Mouse (Mus musculus) T-helper 17 cell (primary cell): Measurements from ENCODE around the gene Tspan10.

Source experiments
- in situ Hi-C, 2 experiments: fragments of 300-600 bp; cut with MboI, MseI; formaldehyde crosslinking; loops; 1 replicate in 1 of 2; 2 replicates in 1 of 2; pipeline ENCODE4 v1.15.1; 2025; ENCODE audit warnings: high pct_unique_total_duplicates in 2 of 2

Gene Tspan10

GRCm38 (mm10) chr11:120454965-120455364 lies 12.5 kb downstream of the Tspan10 start:
- in situ Hi-C loops = no loop called here

DNA sequence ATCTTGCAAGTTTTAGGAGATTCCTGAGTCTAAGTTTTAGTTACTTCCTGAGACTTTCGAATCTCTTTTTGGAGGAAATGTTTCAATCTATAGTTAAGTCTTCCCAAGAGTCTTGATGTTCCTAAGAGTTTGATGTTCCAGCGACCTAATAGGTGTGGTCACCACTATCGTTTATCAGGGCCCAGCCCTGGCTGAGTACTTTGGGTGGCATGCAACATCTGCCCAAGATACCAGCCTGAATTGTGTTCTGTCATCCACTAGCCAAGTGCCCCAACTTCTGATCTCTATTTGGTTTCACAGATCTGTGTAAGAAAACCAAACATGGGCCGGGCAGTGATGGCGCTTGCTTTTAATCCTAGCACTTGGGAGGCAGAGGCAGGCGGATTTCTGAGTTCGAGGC lies 13.0 kb downstream of the Tspan10 start:
- in situ Hi-C loops = no loop called here

DNA sequence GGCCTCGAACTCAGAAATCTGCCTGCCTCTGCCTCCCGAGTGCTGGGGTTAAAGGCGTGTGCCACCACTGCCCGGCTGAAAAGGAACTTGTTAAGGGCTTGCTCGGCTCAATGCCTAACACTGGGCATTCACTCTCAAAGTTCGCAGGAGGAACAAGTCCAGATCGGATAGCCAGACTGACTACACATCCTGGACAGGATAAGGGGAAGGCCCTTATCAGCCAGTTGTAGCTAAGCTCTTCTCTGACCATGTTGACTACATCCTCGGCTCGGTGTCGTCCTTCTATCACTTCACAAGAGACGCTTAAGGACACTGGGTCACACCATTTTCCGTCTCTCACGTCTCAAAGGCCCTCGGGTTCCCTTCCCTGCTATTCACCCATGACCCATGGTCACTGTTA lies 14.9 kb downstream of the Tspan10 start:
- in situ Hi-C loops = no loop called here

GRCm38 (mm10) chr11:120457772-120458751 lies 15.6 kb downstream of the Tspan10 start, which contains the start of the genes Oxld1 and Ccdc137:
Gene Oxld1, minus strand, starts transcription at chr11:120458068.
Gene Ccdc137, plus strand, starts transcription at chr11:120458115.
- in situ Hi-C loops = no loop called here

- in situ Hi-C loops = no loop called here
Observed at GRCm38 (mm10) chr11:120458847-120459597, 16.6 kb downstream of the Tspan10 start.

- in situ Hi-C loops = no loop called here
Observed at GRCm38 (mm10) chr11:120463536-120463935, 21.1 kb downstream of the Tspan10 start.

GRCm38 (mm10) chr11:120464365-120464764 lies 21.9 kb downstream of the Tspan10 start:
- in situ Hi-C loops = no loop called here

DNA sequence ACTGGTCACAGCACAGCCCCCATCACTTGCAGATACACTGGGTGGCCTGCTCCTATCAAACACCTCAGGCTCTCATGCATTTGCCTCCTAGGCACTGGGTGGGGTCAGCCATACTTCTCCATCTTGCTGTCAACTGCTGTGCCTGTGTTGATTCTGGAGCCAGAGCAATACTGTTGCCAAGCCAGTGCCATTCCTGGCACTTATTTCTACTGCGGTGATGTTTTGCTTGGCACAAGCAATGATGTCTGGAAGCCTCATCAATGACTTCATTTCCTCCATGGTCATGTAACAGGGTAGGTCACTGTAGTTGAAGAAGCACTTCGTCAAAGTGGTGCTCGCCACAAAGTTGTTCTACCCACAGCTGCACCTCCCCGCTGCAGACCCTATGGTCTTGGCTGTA lies 23.1 kb downstream of the Tspan10 start:
- in situ Hi-C loops = no loop called here

GRCm38 (mm10) chr11:120467051-120467735 lies 24.7 kb downstream of the Tspan10 start, which contains the start of gene Arl16:
Gene Arl16, minus strand, starts transcription at chr11:120467607.
- in situ Hi-C loops = no loop called here

- in situ Hi-C loops = no loop called here
Observed at GRCm38 (mm10) chr11:120467736-120468092, 25.3 kb downstream of the Tspan10 start.

GRCm38 (mm10) chr11:120472052-120472451 lies 29.6 kb downstream of the Tspan10 start:
- in situ Hi-C loops = no loop called here

GRCm38 (mm10) chr11:120483448-120483934 lies 41.0 kb downstream of the Tspan10 start:
- in situ Hi-C loops = no loop called here

GRCm38 (mm10) chr11:120484265-120484981 lies 42.0 kb downstream of the Tspan10 start, which contains the start of gene Mrpl12:
Gene Mrpl12, plus strand, starts transcription at chr11:120484613.
- in situ Hi-C loops = no loop called here

DNA sequence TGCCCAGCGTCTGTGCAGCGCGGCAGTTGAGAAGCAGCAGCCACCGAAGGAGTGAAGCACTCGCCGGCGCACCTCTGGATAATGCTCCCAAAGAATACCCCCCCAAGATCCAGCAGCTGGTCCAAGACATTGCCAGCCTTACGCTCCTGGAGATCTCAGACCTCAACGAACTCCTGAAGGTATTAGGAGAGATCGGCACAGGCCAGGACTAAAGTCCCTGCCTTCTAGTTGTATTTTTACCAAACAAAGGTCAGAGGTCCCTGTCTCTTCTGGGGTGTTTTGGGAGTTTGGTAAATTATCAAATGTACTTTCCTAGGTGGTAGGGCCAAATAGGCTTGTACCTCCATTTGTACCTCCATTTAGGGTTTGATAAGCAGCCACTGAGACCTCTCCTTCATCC lies 42.8 kb downstream of the Tspan10 start:
- in situ Hi-C loops = loop anchor here in 1 of 2 experiments (5.0 kb wide), 1 partner anchor 87 kb away; the partner anchor contains the start of gene P4hb

DNA sequence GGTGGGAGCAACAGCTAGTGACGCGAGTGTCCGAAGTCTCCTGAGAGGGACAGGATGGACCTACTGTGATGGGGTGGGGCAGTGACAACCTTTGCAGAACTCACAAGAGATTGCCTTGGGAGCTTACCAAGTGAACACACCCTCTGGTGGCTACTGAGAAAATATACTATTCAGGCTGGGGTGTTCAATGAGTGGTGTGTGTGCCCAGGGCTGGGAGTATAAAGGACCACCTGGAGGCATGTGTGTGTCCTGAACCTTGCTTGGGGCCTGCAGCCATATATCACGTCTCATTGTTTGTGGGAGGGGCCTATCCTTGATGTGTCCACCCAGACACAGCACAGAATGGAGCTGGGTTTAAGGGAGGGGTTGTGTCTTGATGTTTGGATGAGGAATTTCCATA lies 46.1 kb downstream of the Tspan10 start:
- in situ Hi-C loops = loop anchor here in 1 of 2 experiments (5.0 kb wide), 1 partner anchor 84 kb away; the partner anchor contains the start of gene P4hb

GRCm38 (mm10) chr11:120489054-120489761 lies 46.8 kb downstream of the Tspan10 start:
- in situ Hi-C loops = loop anchor here in 1 of 2 experiments (5.0 kb wide), 1 partner anchor 83 kb away; the partner anchor contains the start of gene P4hb

DNA sequence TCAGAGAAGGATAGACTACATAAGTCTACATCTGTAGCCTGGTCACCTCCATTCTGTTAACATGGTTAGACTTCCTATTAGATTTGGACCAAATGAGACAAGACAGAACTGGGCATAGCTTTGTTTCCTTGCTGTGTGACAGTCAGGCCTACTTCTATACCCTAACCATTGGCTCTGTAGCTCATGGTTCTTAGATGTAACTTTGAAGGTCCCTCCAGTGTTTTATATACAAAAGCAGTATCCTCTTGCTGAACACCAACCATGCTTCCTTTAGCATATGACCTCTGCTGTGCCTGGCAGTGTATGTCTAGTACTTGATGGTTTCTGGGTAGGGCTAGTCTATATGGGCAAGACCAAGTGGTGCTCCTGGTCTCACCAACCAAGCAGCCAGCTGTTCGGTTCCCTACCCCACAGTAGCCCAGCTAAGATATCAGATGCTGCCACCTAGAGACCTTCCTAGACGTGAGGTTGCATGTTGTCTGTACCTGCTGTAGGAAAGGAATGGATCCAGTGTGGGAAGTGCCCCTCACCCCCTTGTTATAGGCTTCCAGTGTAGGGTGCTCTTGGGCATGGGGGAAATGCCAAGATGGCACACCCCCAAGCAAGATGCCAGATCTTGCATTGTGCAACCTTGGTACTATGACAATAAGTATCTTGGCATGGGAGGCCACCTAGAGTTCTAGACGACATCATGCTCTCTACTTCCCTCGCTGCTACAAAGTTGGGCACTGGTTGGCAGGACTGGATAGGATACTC lies 48.0 kb downstream of the Tspan10 start:
- in situ Hi-C loops = no loop called here

- in situ Hi-C loops = no loop called here
Observed at GRCm38 (mm10) chr11:120491317-120492023, 49.0 kb downstream of the Tspan10 start, which contains the start of gene Slc25a10. Gene Slc25a10, plus strand, starts transcription at chr11:120491840.
